Mouse (Mus musculus) ES-Bruce4 (cell line): Measurements from ENCODE around the gene Srrd.

ENCODE experiments used
- CTCF ChIP-seq: IDR thresholded peaks from one replicate; pipeline ENCODE4 v1.8.1; 2011; ENCODE audit warnings: low read depth, low read length
- EP300 ChIP-seq: IDR thresholded peaks from 2 replicates; pipeline ENCODE4 v1.6.1; 2011; ENCODE audit warnings: low read depth, low read length; ENCODE audit not compliant: insufficient read depth
- POLR2A ChIP-seq: IDR thresholded peaks from one replicate; pipeline ENCODE4 v1.8.1; 2011; ENCODE audit warnings: low read length; ENCODE audit not compliant: insufficient read depth

DNA sequence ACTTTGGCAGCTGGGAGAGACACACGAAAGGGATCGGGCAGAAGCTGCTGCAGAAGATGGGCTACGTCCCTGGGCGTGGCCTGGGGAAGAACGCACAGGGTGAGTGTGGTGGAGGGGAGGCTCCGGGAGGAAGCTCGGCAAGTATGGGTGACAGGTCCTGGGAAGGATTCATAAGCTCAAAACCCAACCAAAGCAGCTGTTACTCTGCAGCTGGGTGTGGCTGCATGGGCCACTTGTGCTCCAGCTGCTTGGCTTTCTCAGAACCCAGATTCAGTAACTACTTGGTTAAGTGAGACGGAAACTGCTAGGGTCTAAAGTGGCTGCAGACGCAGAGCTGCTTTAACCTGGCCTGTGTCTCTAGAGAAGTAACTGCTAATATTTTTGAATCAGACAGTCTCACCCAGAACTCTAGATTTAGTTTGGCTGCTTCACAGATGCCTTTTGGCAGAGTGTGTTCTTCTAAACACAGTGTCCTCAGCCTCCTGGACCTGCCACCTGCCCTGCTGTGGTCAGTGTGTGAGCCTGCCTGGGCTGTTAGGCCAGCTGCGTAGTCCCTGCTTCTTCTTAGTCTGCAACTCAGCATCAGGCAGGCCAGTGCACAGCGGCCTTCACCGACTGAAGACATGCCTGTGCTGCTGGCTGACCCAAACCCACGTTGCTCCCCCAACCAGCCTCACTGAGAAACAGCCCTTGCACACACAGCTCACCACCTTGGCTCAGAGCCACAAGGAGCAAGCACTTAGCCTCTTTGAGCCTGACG is 12.9 kb downstream of the Srrd start:
- TF ChIP-seq CTCF (no peak), EP300 (no peak), POLR2A (no peak)
